Mouse (Mus musculus): ENCODE measurements around the gene Runx2. TPM values are rescaled to one million over a fixed set of nuclear protein-coding genes. Genes with fewer than 3 reads are reported as not detected.

The Runx2 gene
- polyA plus RNA-seq, 1 experiment from 2014 or later = 1.2 TPM

DNA sequence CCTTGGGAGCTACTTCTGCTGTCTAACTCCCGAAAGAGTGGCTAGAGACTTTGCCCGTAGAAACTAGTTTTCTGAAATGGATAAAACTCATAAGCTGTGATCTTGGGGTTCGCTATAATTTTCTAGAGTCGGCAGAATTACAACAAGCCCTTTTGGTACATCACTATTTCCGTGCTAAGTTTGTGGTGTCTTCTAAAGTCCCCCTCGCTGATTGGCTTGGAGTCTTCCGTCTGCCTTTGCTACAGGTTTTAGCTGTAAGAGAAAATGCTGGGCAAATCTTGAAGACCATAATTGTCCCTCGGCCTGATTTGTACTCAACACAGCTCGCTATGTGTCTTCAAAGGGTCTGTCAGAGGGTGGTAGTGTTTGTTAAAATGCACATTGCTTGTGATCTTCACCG lies 205.2 kb downstream of the Runx2 start:
- Histone ChIP-seq H3K4me2 (ENCODE audit: low read depth, low read length) (no peak overlapping the region), H3K4me3 (ENCODE audit: low read length) (no peak overlapping the region), H3K4me1 (replicated peaks; ENCODE audit: control insufficient read depth, insufficient read depth, low read length) (no peaks in the 10 kb centered on the region; the same call in 1 of the 2 replicates), H3K27me3 (ENCODE audit: control insufficient read depth, insufficient read depth, low read depth, low read length) (peaks cover 4% of the 10 kb centered on the region; the same call in 1 of the 2 replicates), H3K9ac (ENCODE audit: low read length) (no peak overlapping the region), H3K27ac (ENCODE audit: low read length) (no peak overlapping the region), H3K9me3 (ENCODE audit: control insufficient read depth, low read length) (no peaks in the 10 kb centered on the region), H3K36me3 (ENCODE audit: control insufficient read depth, insufficient read depth, low read length) (no peaks in the 10 kb centered on the region)
- no peak for ATAC-seq (ENCODE audit: low read depth)
- WGBS = 75% methylated on average over 10 of the region's 10 CpGs

DNA sequence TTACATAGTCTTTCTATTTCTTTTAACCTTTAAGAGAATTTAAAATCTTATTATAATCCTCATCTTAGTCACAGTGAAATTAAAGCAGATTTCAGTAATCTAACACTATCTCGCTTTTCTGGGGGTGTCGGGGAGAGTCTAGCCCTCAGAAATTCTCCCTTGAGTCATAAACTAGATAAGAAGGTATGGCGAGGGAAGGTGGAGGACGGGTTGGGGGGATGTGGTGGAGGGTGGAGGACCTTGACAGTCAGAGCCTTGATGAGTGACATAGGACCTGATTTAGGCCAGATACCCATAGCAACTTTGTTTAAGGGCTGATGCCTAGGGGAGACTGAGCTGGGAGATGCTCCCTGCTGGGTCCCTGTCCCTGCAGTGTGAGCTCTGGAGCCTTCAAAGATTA lies 205.7 kb downstream of the Runx2 start:
- Histone ChIP-seq H3K4me2 (ENCODE audit: low read depth, low read length) (no peak overlapping the region), H3K4me3 (ENCODE audit: low read length) (no peak overlapping the region), H3K4me1 (replicated peaks; ENCODE audit: control insufficient read depth, insufficient read depth, low read length) (no peaks in the 10 kb centered on the region; the same call in 1 of the 2 replicates), H3K27me3 (ENCODE audit: control insufficient read depth, insufficient read depth, low read depth, low read length) (peaks cover 4% of the 10 kb centered on the region; the same call in 1 of the 2 replicates), H3K9me3 (ENCODE audit: control insufficient read depth, low read length) (no peaks in the 10 kb centered on the region), H3K9ac (ENCODE audit: low read length) (no peak overlapping the region), H3K27ac (ENCODE audit: low read length) (no peak overlapping the region), H3K36me3 (ENCODE audit: control insufficient read depth, insufficient read depth, low read length) (no peaks in the 10 kb centered on the region)
- WGBS = 64% methylated on average over 4 of the region's 4 CpGs
- no peak for ATAC-seq (ENCODE audit: low read depth)

GRCm38 (mm10) chr17:44607383-44607782 lies 207.2 kb downstream of the Runx2 start:
- ATAC-seq (ENCODE audit: low read depth) = no peak
- no peak overlapping the region for H3K9ac ChIP-seq (ENCODE audit: low read length)

GRCm38 (mm10) chr17:44606245-44606644 lies 208.4 kb downstream of the Runx2 start:
- peaks cover 7% of the 10 kb centered on the region for H3K4me1 ChIP-seq (replicated peaks; ENCODE audit: control insufficient read depth, insufficient read depth, low read length)
- H3K27me3 ChIP-seq (ENCODE audit: control insufficient read depth, insufficient read depth, low read depth, low read length) = peaks cover 4% of the 10 kb centered on the region; the same call in 1 of the 2 replicates
- H3K9ac ChIP-seq (ENCODE audit: low read length) = no peak overlapping the region
- ATAC-seq (ENCODE audit: low read depth) = no peak
- no peaks in the 10 kb centered on the region for H3K36me3 ChIP-seq (ENCODE audit: control insufficient read depth, insufficient read depth, low read length)
- no peak overlapping the region for H3K4me3 ChIP-seq (ENCODE audit: low read length)
- H3K4me2 ChIP-seq (ENCODE audit: low read depth, low read length) = no peak overlapping the region
- H3K9me3 ChIP-seq (ENCODE audit: control insufficient read depth, low read length) = no peaks in the 10 kb centered on the region
- WGBS = 83% methylated on average over 7 of the region's 7 CpGs
- no peak overlapping the region for H3K27ac ChIP-seq (ENCODE audit: low read length)

More at GRCm38 (mm10) chr17:44607383-44607782, 207.2 kb downstream of the Runx2 start:
- H3K4me1 ChIP-seq (replicated peaks; ENCODE audit: control insufficient read depth, insufficient read depth, low read length) = no peaks in the 10 kb centered on the region
- H3K36me3 ChIP-seq (ENCODE audit: control insufficient read depth, insufficient read depth, low read length) = no peaks in the 10 kb centered on the region
- H3K9me3 ChIP-seq (ENCODE audit: control insufficient read depth, low read length) = no peaks in the 10 kb centered on the region
- H3K27me3 ChIP-seq (ENCODE audit: control insufficient read depth, insufficient read depth, low read depth, low read length) = peaks cover 4% of the 10 kb centered on the region; the same call in 1 of the 2 replicates
- H3K4me2 ChIP-seq (ENCODE audit: low read depth, low read length) = no peak overlapping the region
- no peak overlapping the region for H3K27ac ChIP-seq (ENCODE audit: low read length)
- WGBS = 85% methylated on average over 8 of the region's 8 CpGs
- H3K4me3 ChIP-seq (ENCODE audit: low read length) = no peak overlapping the region

- Histone ChIP-seq H3K4me2 (ENCODE audit: low read depth, low read length) (no peak overlapping the region), H3K9ac (ENCODE audit: low read length) (no peak overlapping the region), H3K9me3 (ENCODE audit: control insufficient read depth, low read length) (no peaks in the 10 kb centered on the region), H3K4me1 (replicated peaks; ENCODE audit: control insufficient read depth, insufficient read depth, low read length) (peaks cover 7% of the 10 kb centered on the region), H3K27ac (ENCODE audit: low read length) (no peak overlapping the region), H3K27me3 (ENCODE audit: control insufficient read depth, insufficient read depth, low read depth, low read length) (peaks cover 4% of the 10 kb centered on the region; the same call in 1 of the 2 replicates), H3K36me3 (ENCODE audit: control insufficient read depth, insufficient read depth, low read length) (no peaks in the 10 kb centered on the region), H3K4me3 (ENCODE audit: low read length) (no peak overlapping the region)
- ATAC-seq (ENCODE audit: low read depth) = no peak
- 84% methylated on average over 3 of the region's 3 CpGs for WGBS
Measured at GRCm38 (mm10) chr17:44605749-44606148, 208.8 kb downstream of the Runx2 start.

DNA sequence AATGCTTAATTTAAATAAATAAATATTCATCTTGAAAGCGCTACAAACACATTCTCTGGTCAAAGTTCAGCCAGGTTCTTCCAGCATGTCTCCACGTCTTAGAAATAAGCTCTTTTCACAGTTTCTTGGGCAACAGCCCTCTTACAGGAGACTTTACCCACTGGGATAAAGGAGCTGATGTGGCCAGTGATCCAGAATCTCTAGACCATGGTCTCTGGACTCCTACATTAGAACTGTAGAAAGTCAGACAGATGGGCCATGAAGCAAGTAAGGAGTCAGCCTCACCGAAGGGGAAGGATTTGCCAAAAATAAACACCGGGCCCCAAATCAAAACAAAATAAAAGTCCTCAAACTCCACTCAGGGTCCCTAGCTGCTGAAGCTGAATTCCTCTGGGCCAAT lies 211.4 kb downstream of the Runx2 start:
- Histone ChIP-seq H3K4me1 (replicated peaks; ENCODE audit: control insufficient read depth, insufficient read depth, low read length) (peaks cover 7% of the 10 kb centered on the region), H3K4me2 (ENCODE audit: low read depth, low read length) (no peak overlapping the region), H3K4me3 (ENCODE audit: low read length) (no peak overlapping the region), H3K36me3 (ENCODE audit: control insufficient read depth, insufficient read depth, low read length) (no peaks in the 10 kb centered on the region), H3K9me3 (ENCODE audit: control insufficient read depth, low read length) (no peaks in the 10 kb centered on the region), H3K9ac (ENCODE audit: low read length) (no peak overlapping the region), H3K27me3 (ENCODE audit: control insufficient read depth, insufficient read depth, low read depth, low read length) (no peaks in the 10 kb centered on the region), H3K27ac (ENCODE audit: low read length) (no peak overlapping the region)
- ATAC-seq (ENCODE audit: low read depth) = no peak
- WGBS = 68% methylated on average over 4 of the region's 4 CpGs

DNA sequence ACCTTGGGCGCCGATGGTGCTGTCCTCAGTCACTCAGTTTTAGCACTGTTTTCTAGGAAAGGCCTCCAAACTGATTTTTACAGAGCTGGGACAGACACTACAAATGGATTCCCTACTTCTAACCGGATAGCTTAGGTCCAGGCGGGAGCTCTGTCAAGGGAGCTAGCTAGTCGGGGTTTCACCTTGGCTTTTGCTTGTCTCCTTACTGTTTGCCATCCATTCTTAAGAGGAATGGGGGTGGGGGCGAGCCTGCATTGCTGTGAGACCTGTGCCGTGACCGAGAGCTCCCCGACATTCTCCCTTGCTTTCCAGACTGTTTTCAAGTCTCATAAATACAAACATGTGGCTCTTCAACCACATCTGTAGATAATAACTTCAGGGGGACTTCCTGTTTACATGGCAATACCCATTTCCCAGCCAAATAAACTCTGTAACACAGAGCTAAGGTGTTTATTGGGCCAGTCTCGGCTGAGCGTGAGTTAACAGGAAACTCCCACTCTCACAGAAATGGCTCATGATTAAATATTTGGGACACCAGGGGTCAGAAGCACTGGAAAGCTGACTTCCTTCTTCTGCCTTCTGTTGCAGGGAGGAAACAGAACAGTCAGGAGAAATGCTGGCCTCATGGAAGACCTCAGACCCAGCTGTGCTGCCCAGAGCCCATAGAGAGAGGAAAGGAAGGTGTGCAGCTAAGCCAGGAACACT lies 213.1 kb downstream of the Runx2 start:
- no peak overlapping the region for H3K4me3 ChIP-seq (ENCODE audit: low read length)
- ATAC-seq (ENCODE audit: low read depth) = peak; percentile 59

DNA sequence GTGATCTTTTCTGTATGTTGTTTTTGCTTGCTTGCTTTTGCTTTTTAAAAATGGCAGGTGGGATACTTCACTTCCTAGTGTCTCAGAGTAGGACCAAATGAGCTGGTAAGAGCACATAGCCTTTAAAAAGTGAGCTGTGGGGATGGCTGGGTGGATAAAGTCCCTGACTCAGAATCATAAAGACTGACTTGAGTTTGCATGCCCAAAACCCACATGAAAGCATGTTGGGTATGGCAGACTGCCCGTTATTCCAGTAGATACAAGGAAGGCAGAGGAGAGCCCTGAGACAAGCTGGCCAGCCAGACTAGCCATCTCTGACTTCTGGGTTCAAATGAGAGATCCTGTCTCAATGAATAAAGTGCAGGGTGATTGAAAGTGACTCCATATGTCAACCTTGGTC lies 214.7 kb downstream of the Runx2 start:
- H3K4me1 ChIP-seq (replicated peaks; ENCODE audit: control insufficient read depth, insufficient read depth, low read length) = peaks cover 11% of the 10 kb centered on the region
- H3K4me2 ChIP-seq (ENCODE audit: low read depth, low read length) = no peak overlapping the region
- H3K27me3 ChIP-seq (ENCODE audit: control insufficient read depth, insufficient read depth, low read depth, low read length) = no peaks in the 10 kb centered on the region
- H3K27ac ChIP-seq (ENCODE audit: low read length) = no peak overlapping the region
- H3K9me3 ChIP-seq (ENCODE audit: control insufficient read depth, low read length) = no peaks in the 10 kb centered on the region
- 83% methylated on average over 1 of the region's 1 CpGs for WGBS
- no peak for ATAC-seq (ENCODE audit: low read depth)
- H3K36me3 ChIP-seq (ENCODE audit: control insufficient read depth, insufficient read depth, low read length) = no peaks in the 10 kb centered on the region
- H3K9ac ChIP-seq (ENCODE audit: low read length) = no peak overlapping the region
- no peak overlapping the region for H3K4me3 ChIP-seq (ENCODE audit: low read length)

More for the DNA sequence above, 213.1 kb downstream of the Runx2 start:
- H3K27me3 ChIP-seq (ENCODE audit: control insufficient read depth, insufficient read depth, low read depth, low read length) = no peaks in the 10 kb centered on the region
- peaks cover 11% of the 10 kb centered on the region for H3K4me1 ChIP-seq (replicated peaks; ENCODE audit: control insufficient read depth, insufficient read depth, low read length)
- 36% methylated on average over 11 of the region's 11 CpGs for WGBS
- H3K9me3 ChIP-seq (ENCODE audit: control insufficient read depth, low read length) = no peaks in the 10 kb centered on the region
- H3K36me3 ChIP-seq (ENCODE audit: control insufficient read depth, insufficient read depth, low read length) = no peaks in the 10 kb centered on the region
- no peak overlapping the region for H3K9ac ChIP-seq (ENCODE audit: low read length)
- H3K27ac ChIP-seq (ENCODE audit: low read length) = no peak overlapping the region
- H3K4me2 ChIP-seq (ENCODE audit: low read depth, low read length) = peak overlapping the region; percentile 16; the same call in 1 of the 2 replicates

DNA sequence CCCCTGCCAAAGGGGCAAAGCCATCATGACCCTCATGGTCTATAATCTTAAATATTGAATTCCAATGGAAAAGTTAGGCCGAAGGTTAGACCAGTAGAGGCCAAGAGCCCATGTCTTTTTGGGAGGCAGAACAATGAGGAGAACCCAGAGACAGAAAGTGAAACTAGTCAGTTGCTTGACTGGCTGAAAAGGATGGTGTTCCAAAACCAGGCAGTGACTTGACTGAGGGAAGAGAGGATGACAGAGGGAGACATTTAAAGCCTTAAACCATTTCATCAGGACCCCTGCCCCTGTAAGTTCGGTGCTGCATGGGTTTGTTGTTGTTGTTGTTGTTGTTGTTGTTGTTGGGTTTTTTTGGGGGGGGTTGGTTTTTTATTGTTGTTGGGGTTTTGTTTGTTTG lies 215.5 kb downstream of the Runx2 start:
- WGBS = 93% methylated on average over 2 of the region's 2 CpGs
- Histone ChIP-seq H3K27me3 (ENCODE audit: control insufficient read depth, insufficient read depth, low read depth, low read length) (no peaks in the 10 kb centered on the region), H3K27ac (ENCODE audit: low read length) (no peak overlapping the region), H3K4me1 (replicated peaks; ENCODE audit: control insufficient read depth, insufficient read depth, low read length) (peaks cover 11% of the 10 kb centered on the region), H3K36me3 (ENCODE audit: control insufficient read depth, insufficient read depth, low read length) (no peaks in the 10 kb centered on the region), H3K4me3 (ENCODE audit: low read length) (no peak overlapping the region), H3K9ac (ENCODE audit: low read length) (no peak overlapping the region), H3K9me3 (ENCODE audit: control insufficient read depth, low read length) (no peaks in the 10 kb centered on the region), H3K4me2 (ENCODE audit: low read depth, low read length) (no peak overlapping the region)
- ATAC-seq (ENCODE audit: low read depth) = no peak
